Mouse (Mus musculus) cortical plate, adult 2 months (tissue): Measurements from ENCODE around the gene Lsamp. TPM values are rescaled to one million over a fixed set of nuclear protein-coding genes. Genes with fewer than 3 reads are reported as not detected.

Source experiments
- H3K27ac ChIP-seq: fragments of 200-500 bp; 2 replicates; pipeline ENCODE4 v1.5.1; 2012; ENCODE audit warnings: low read length, control low read depth, inconsistent platforms; ENCODE audit not compliant: insufficient read depth
- H3K4me1 ChIP-seq: fragments of 200-500 bp; 2 replicates; pipeline ENCODE4 v1.6.1; 2011; ENCODE audit warnings: low read length; ENCODE audit not compliant: control insufficient read depth, insufficient read depth
- H3K4me3 ChIP-seq: fragments of 200-500 bp; 2 replicates; pipeline ENCODE4 v1.5.1; 2011; ENCODE audit warnings: mild to moderate bottlenecking, low read length, control low read depth; ENCODE audit not compliant: insufficient read depth
- CTCF ChIP-seq: fragments of 200-500 bp; IDR thresholded peaks from 2 replicates; pipeline ENCODE4 v1.5.1; 2011; ENCODE audit warnings: mild to moderate bottlenecking, control low read depth, low read length; ENCODE audit not compliant: insufficient read depth; ENCODE audit errors: extremely low read depth
- POLR2A ChIP-seq: fragments of 200-500 bp; IDR thresholded peaks from 2 replicates; pipeline ENCODE4 v1.6.1; 2011; ENCODE audit warnings: mild to moderate bottlenecking, low read length, control low read depth; ENCODE audit not compliant: insufficient read depth; ENCODE audit errors: extremely low read depth
- polyA plus RNA-seq: library from polyadenylated mRNA; depleted of rRNA; stranded (reverse); fragments of >200 nt; gene quantifications from 2 replicates; pipeline ENCODE4 v1.2.3, GENCODE M21; 2012

The Lsamp gene
- polyA plus RNA-seq, 1 experiment, result 99.8 TPM

- TF ChIP-seq CTCF (no peak), POLR2A (no peak)
- Histone ChIP-seq H3K27ac (no peak overlapping the region), H3K4me1 (peaks cover 3% of the 10 kb centered on the region; the same call in 1 of the 2 replicates), H3K4me3 (no peak overlapping the region)
Measured at GRCm38 (mm10) chr16:40470946-40471345, 486.8 kb downstream of the Lsamp start.

- no peak overlapping the region for H3K4me3 ChIP-seq
- no peak overlapping the region for H3K27ac ChIP-seq
- TF ChIP-seq POLR2A (no peak), CTCF (no peak)
- peaks cover 3% of the 10 kb centered on the region; the same call in 1 of the 2 replicates for H3K4me1 ChIP-seq
Measured at GRCm38 (mm10) chr16:40471967-40472366, 487.8 kb downstream of the Lsamp start.

DNA sequence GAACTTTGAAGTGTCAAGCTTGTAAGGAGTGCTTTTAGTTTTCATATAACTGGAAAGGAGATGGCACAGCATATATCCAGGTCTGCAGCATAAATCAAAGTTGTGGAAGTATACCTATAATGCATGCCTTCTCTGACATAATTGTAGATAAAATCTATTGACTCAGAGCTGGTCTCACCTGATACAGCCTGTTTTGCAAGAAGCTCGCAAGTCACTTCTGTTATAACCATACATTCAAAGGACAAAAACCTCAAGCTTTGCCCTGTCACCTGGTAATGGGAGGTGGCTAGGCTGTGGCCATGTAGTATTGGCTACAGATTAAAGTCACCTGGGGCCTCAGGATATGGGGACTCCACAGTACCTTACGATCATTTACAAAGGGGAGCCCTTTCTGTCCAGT lies 507.4 kb downstream of the Lsamp start:
- no peaks in the 10 kb centered on the region for H3K4me1 ChIP-seq
- H3K27ac ChIP-seq, result no peak overlapping the region
- H3K4me3 ChIP-seq, result no peak overlapping the region
- TF ChIP-seq CTCF (no peak), POLR2A (no peak)

DNA sequence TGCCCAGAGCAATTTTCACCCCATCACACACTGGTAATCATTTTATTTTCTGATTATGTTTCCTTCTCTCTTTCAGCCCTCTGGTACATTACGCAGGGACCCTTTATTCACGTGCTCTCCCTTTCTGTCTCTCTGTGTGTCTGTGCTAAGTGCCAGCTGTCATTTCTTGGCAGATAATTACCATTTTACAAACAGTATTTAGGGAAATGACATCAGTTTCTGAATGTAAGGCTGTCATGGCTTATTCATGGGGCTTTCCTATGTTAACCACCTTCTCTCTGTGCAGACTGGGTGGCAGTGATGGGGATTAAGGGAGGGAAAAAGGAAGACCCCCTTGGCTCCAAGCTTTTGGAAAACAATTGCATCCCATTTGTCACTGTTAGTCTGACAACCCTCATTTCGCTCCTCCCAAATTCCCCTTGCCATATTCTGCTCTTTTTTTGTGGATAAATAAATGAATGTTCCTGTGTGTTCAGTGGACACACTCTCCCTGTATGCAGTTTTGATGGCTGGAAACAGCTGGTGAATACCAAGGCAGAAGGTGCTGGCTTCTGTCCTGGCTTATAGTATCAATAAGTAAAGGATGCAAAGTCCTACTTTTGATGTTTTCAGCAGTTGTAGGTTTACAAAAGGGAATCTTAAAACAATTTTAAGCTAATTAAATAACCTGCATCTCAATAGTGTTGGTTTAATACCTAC lies 520.2 kb downstream of the Lsamp start:
- Histone ChIP-seq H3K27ac (no peak overlapping the region), H3K4me1 (no peaks in the 10 kb centered on the region; the same call in 1 of the 2 replicates), H3K4me3 (no peak overlapping the region)
- TF ChIP-seq POLR2A (no peak), CTCF (no peak)

- H3K27ac ChIP-seq, result no peak overlapping the region
- TF ChIP-seq POLR2A (no peak), CTCF (no peak)
- no peaks in the 10 kb centered on the region; the same call in 1 of the 2 replicates for H3K4me1 ChIP-seq
- H3K4me3 ChIP-seq, result no peak overlapping the region
Measured at GRCm38 (mm10) chr16:40509146-40510030, 525.2 kb downstream of the Lsamp start.

GRCm38 (mm10) chr16:40536754-40537153 lies 552.6 kb downstream of the Lsamp start:
- no peak overlapping the region for H3K27ac ChIP-seq
- TF ChIP-seq CTCF (no peak), POLR2A (no peak)
- H3K4me3 ChIP-seq, result no peak overlapping the region
- H3K4me1 ChIP-seq, result no peaks in the 10 kb centered on the region

DNA sequence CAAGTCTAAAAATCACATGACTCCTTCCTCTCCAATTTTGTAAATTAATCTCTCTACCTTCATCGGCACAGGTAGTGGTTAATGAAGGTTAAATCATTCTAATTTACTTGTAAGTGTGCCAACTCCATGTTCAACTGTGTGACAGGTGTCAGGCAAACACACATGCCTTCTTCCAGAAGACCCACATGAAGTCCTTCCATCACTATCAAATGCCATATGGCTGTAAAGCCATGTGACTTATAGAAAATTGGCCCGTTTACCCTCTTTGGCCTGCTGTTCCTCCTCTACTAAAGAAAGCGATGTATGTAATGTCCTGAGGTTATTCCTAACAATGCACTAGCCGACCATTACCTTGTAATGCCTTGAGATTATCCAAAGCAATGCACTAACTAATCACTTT lies 565.5 kb downstream of the Lsamp start:
- Histone ChIP-seq H3K4me1 (no peaks in the 10 kb centered on the region), H3K4me3 (no peak overlapping the region), H3K27ac (no peak overlapping the region)
- TF ChIP-seq CTCF (no peak), POLR2A (no peak)

DNA sequence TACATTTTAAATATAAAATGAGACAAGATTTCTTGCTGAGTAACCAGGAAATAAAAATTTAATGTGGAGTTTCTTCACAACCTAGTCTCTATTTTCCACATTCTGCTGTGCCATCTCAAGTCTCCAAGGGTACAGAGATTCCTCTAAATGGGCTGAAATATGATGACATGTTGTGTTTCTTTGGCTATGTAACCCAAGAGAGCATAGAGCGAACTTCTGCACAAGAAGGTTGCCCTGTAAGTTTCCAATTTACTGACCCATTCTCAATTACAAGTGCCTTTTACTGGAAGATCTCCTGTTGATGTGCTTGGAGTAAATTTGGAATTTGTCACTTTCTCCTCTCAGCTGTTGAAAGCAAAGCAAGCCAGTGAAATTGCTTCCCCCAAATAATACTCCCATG lies 571.4 kb downstream of the Lsamp start:
- H3K27ac ChIP-seq, result no peak overlapping the region
- H3K4me3 ChIP-seq, result no peak overlapping the region
- no peak for TF ChIP-seq CTCF
- no peak for TF ChIP-seq POLR2A
- no peaks in the 10 kb centered on the region for H3K4me1 ChIP-seq

GRCm38 (mm10) chr16:40557680-40558249 lies 573.6 kb downstream of the Lsamp start:
- no peak overlapping the region for H3K27ac ChIP-seq
- no peak for TF ChIP-seq CTCF
- no peak for TF ChIP-seq POLR2A
- H3K4me3 ChIP-seq, result no peak overlapping the region
- no peaks in the 10 kb centered on the region for H3K4me1 ChIP-seq
